Mouse (Mus musculus): Measurements from ENCODE around the gene Trim28. TPM values are rescaled to one million over a fixed set of nuclear protein-coding genes. Genes with fewer than 3 reads are reported as not detected.
A peak's percentile ranks its signal among the peaks of the same experiment; 100 is the strongest.

Trim28 gene
- polyA plus RNA-seq, 1 experiment from 2014 or later = 321 TPM

- DNase-seq (ENCODE audit: low spot score) (peak; percentile 29), ATAC-seq (ENCODE audit: low read depth) (peak; percentile 51)
- H3K4me3 ChIP-seq (ENCODE audit: low read depth, low read length) = peak overlapping the region; percentile 83
- peak overlapping the region; percentile 67 for H3K4me2 ChIP-seq (ENCODE audit: low read depth, low read length)
- peaks cover 18% of the 10 kb centered on the region for H3K4me1 ChIP-seq (ENCODE audit: control insufficient read depth, insufficient read depth, low read length)
- H3K27ac ChIP-seq (replicated peaks; ENCODE audit: low read depth, low read length) = peak overlapping the region; percentile 91
- H3K9me3 ChIP-seq (ENCODE audit: control insufficient read depth, low read length) = no peaks in the 10 kb centered on the region
- no peaks in the 10 kb centered on the region for H3K27me3 ChIP-seq (replicated peaks; ENCODE audit: control insufficient read depth, insufficient read depth, low read length)
- H3K9ac ChIP-seq (ENCODE audit: low read depth, low read length) = peak overlapping the region; percentile 89
- under 1% methylated on average over 29 of the region's 29 CpGs for WGBS
- peaks cover 27% of the 10 kb centered on the region for H3K36me3 ChIP-seq (ENCODE audit: control insufficient read depth, insufficient read depth, low read length)
Measured at GRCm38 (mm10) chr7:12966104-12966845, 32.6 kb upstream of the Trim28 start.

- ATAC-seq (ENCODE audit: low read depth) (no peak), DNase-seq (ENCODE audit: low spot score) (no peak)
- no peaks in the 10 kb centered on the region for H3K9me3 ChIP-seq (ENCODE audit: control insufficient read depth, low read length)
- no peaks in the 10 kb centered on the region for H3K27me3 ChIP-seq (replicated peaks; ENCODE audit: control insufficient read depth, insufficient read depth, low read length)
- H3K9ac ChIP-seq (ENCODE audit: low read depth, low read length) = no peak overlapping the region
- no peak overlapping the region for H3K27ac ChIP-seq (replicated peaks; ENCODE audit: low read depth, low read length)
- WGBS = 92% methylated on average over 25 of the region's 25 CpGs
- H3K4me3 ChIP-seq (ENCODE audit: low read depth, low read length) = no peak overlapping the region
- no peak overlapping the region for H3K4me2 ChIP-seq (ENCODE audit: low read depth, low read length)
- H3K4me1 ChIP-seq (ENCODE audit: control insufficient read depth, insufficient read depth, low read length) = peaks cover 10% of the 10 kb centered on the region
- peaks cover 39% of the 10 kb centered on the region for H3K36me3 ChIP-seq (ENCODE audit: control insufficient read depth, insufficient read depth, low read length)
Measured at GRCm38 (mm10) chr7:12970906-12971305, 28.0 kb upstream of the Trim28 start.

- Histone ChIP-seq H3K9ac (ENCODE audit: low read depth, low read length) (peak within 1 kb of the TSS; percentile 65), H3K4me2 (ENCODE audit: low read depth, low read length) (peak within 1 kb of the TSS; percentile 71), H3K9me3 (ENCODE audit: control insufficient read depth, low read length) (no peaks in the 10 kb centered on the region), H3K36me3 (ENCODE audit: control insufficient read depth, insufficient read depth, low read length) (peaks cover 10% of the 10 kb centered on the region; the same call in 1 of the 2 replicates), H3K4me3 (ENCODE audit: low read depth, low read length) (peak within 1 kb of the TSS; percentile 50), H3K4me1 (ENCODE audit: control insufficient read depth, insufficient read depth, low read length) (peaks cover 4% of the 10 kb centered on the region; the same call in 1 of the 2 replicates), H3K27me3 (replicated peaks; ENCODE audit: control insufficient read depth, insufficient read depth, low read length) (no peaks in the 10 kb centered on the region), H3K27ac (replicated peaks; ENCODE audit: low read depth, low read length) (peak within 1 kb of the TSS; percentile 93)
- DNase-seq (ENCODE audit: low spot score) = peak; percentile 99
- under 1% methylated on average over 36 of the region's 49 CpGs for WGBS
- peak; percentile 98 for ATAC-seq (ENCODE audit: low read depth)
Measured at GRCm38 (mm10) chr7:12977682-12978389, 21.1 kb upstream of the Trim28 start, which contains the start of gene Zfp446. TSS of gene Zfp446 (plus strand) at chr7:12977848.

GRCm38 (mm10) chr7:12978931-12979722, 19.8 kb upstream of the Trim28 start:
- Histone ChIP-seq H3K4me3 (ENCODE audit: low read depth, low read length) (peak overlapping the region; percentile 50; the same call in 1 of the 2 replicates), H3K36me3 (ENCODE audit: control insufficient read depth, insufficient read depth, low read length) (peaks cover 10% of the 10 kb centered on the region; the same call in 1 of the 2 replicates), H3K9me3 (ENCODE audit: control insufficient read depth, low read length) (no peaks in the 10 kb centered on the region), H3K27ac (replicated peaks; ENCODE audit: low read depth, low read length) (peak overlapping the region; percentile 93), H3K4me1 (ENCODE audit: control insufficient read depth, insufficient read depth, low read length) (peaks cover 4% of the 10 kb centered on the region; the same call in 1 of the 2 replicates), H3K4me2 (ENCODE audit: low read depth, low read length) (peak overlapping the region; percentile 71), H3K27me3 (replicated peaks; ENCODE audit: control insufficient read depth, insufficient read depth, low read length) (no peaks in the 10 kb centered on the region), H3K9ac (ENCODE audit: low read depth, low read length) (peak overlapping the region; percentile 65; the same call in 1 of the 2 replicates)
- DNase-seq (ENCODE audit: low spot score) = no peak
- WGBS = 83% methylated on average over 18 of the region's 18 CpGs
- ATAC-seq (ENCODE audit: low read depth) = no peak

GRCm38 (mm10) chr7:12979776-12980175, 19.1 kb upstream of the Trim28 start:
- DNase-seq (ENCODE audit: low spot score) (no peak), ATAC-seq (ENCODE audit: low read depth) (no peak)
- 74% methylated on average over 6 of the region's 6 CpGs for WGBS
- H3K9me3 ChIP-seq (ENCODE audit: control insufficient read depth, low read length) = no peaks in the 10 kb centered on the region
- H3K4me3 ChIP-seq (ENCODE audit: low read depth, low read length) = no peak overlapping the region
- H3K27ac ChIP-seq (replicated peaks; ENCODE audit: low read depth, low read length) = no peak overlapping the region
- no peak overlapping the region for H3K4me2 ChIP-seq (ENCODE audit: low read depth, low read length)
- no peaks in the 10 kb centered on the region for H3K27me3 ChIP-seq (replicated peaks; ENCODE audit: control insufficient read depth, insufficient read depth, low read length)
- no peak overlapping the region for H3K9ac ChIP-seq (ENCODE audit: low read depth, low read length)
- H3K4me1 ChIP-seq (ENCODE audit: control insufficient read depth, insufficient read depth, low read length) = peaks cover 4% of the 10 kb centered on the region; the same call in 1 of the 2 replicates
- peaks cover 10% of the 10 kb centered on the region; the same call in 1 of the 2 replicates for H3K36me3 ChIP-seq (ENCODE audit: control insufficient read depth, insufficient read depth, low read length)

GRCm38 (mm10) chr7:12980291-12980690, 18.6 kb upstream of the Trim28 start:
- no peak for DNase-seq (ENCODE audit: low spot score)
- 84% methylated on average over 7 of the region's 7 CpGs for WGBS
- no peak overlapping the region for H3K9ac ChIP-seq (ENCODE audit: low read depth, low read length)
- no peaks in the 10 kb centered on the region for H3K9me3 ChIP-seq (ENCODE audit: control insufficient read depth, low read length)
- no peak overlapping the region for H3K4me3 ChIP-seq (ENCODE audit: low read depth, low read length)
- peaks cover 4% of the 10 kb centered on the region; the same call in 1 of the 2 replicates for H3K4me1 ChIP-seq (ENCODE audit: control insufficient read depth, insufficient read depth, low read length)
- no peak for ATAC-seq (ENCODE audit: low read depth)
- no peak overlapping the region for H3K27ac ChIP-seq (replicated peaks; ENCODE audit: low read depth, low read length)
- H3K27me3 ChIP-seq (replicated peaks; ENCODE audit: control insufficient read depth, insufficient read depth, low read length) = no peaks in the 10 kb centered on the region
- no peak overlapping the region for H3K4me2 ChIP-seq (ENCODE audit: low read depth, low read length)
- H3K36me3 ChIP-seq (ENCODE audit: control insufficient read depth, insufficient read depth, low read length) = peaks cover 10% of the 10 kb centered on the region; the same call in 1 of the 2 replicates

- no peak overlapping the region for H3K4me3 ChIP-seq (ENCODE audit: low read depth, low read length)
- no peaks in the 10 kb centered on the region for H3K27me3 ChIP-seq (replicated peaks; ENCODE audit: control insufficient read depth, insufficient read depth, low read length)
- H3K36me3 ChIP-seq (ENCODE audit: control insufficient read depth, insufficient read depth, low read length) = peaks cover 10% of the 10 kb centered on the region; the same call in 1 of the 2 replicates
- no peak for DNase-seq (ENCODE audit: low spot score)
- WGBS = 80% methylated on average over 1 of the region's 1 CpGs
- no peak overlapping the region for H3K4me2 ChIP-seq (ENCODE audit: low read depth, low read length)
- H3K9me3 ChIP-seq (ENCODE audit: control insufficient read depth, low read length) = no peaks in the 10 kb centered on the region
- no peaks in the 10 kb centered on the region for H3K4me1 ChIP-seq (ENCODE audit: control insufficient read depth, insufficient read depth, low read length)
- ATAC-seq (ENCODE audit: low read depth) = no peak
- H3K27ac ChIP-seq (replicated peaks; ENCODE audit: low read depth, low read length) = no peak overlapping the region
- H3K9ac ChIP-seq (ENCODE audit: low read depth, low read length) = no peak overlapping the region
Measured at GRCm38 (mm10) chr7:12985724-12986123, 13.2 kb upstream of the Trim28 start.

- WGBS = 82% methylated on average over 8 of the region's 8 CpGs
- no peak for ATAC-seq (ENCODE audit: low read depth)
- no peaks in the 10 kb centered on the region for H3K4me1 ChIP-seq (ENCODE audit: control insufficient read depth, insufficient read depth, low read length)
- no peaks in the 10 kb centered on the region for H3K9me3 ChIP-seq (ENCODE audit: control insufficient read depth, low read length)
- no peak overlapping the region for H3K27ac ChIP-seq (replicated peaks; ENCODE audit: low read depth, low read length)
- no peak overlapping the region for H3K9ac ChIP-seq (ENCODE audit: low read depth, low read length)
- no peaks in the 10 kb centered on the region for H3K27me3 ChIP-seq (replicated peaks; ENCODE audit: control insufficient read depth, insufficient read depth, low read length)
- no peak for DNase-seq (ENCODE audit: low spot score)
- H3K4me2 ChIP-seq (ENCODE audit: low read depth, low read length) = no peak overlapping the region
- H3K4me3 ChIP-seq (ENCODE audit: low read depth, low read length) = no peak overlapping the region
- peaks cover 9% of the 10 kb centered on the region; the same call in 1 of the 2 replicates for H3K36me3 ChIP-seq (ENCODE audit: control insufficient read depth, insufficient read depth, low read length)
Measured at GRCm38 (mm10) chr7:12986906-12987305, 12.0 kb upstream of the Trim28 start.

Data from embryonic facial prominence, embryonic 14.5 days (tissue).